Mouse (Mus musculus) neural tube, embryonic 11.5 days (tissue): ENCODE results near the gene 4930426L09Rik. TPM values are rescaled to one million over a fixed set of nuclear protein-coding genes. Genes with fewer than 3 reads are reported as not detected.

Source experiments
- ATAC-seq: fragments of 200-750 bp; cut with Nextera tagmentation; 2 replicates; pipeline ENCODE4 v1.8.0; 2017; ENCODE audit warnings: moderate number of reproducible peaks, mild to moderate bottlenecking, moderate TSS enrichment, moderate library complexity; ENCODE audit not compliant: insufficient read depth, low FRiP score, low TSS enrichment
- DNase-seq: peaks from one replicate; pipeline ENCODE4 v3.0.0-alpha.2; 2015; ENCODE audit warnings: low spot score
- H3K27ac ChIP-seq: fragments of 300-500 bp; sonication (generic); 2 replicates; pipeline ENCODE4 v1.5.1; 2014; ENCODE audit warnings: low read depth, mild to moderate bottlenecking, low read length
- H3K27me3 ChIP-seq: fragments of 300-500 bp; sonication (generic); 2 replicates; pipeline ENCODE4 v1.6.1; 2014; ENCODE audit warnings: mild to moderate bottlenecking, low read length, mixed read lengths; ENCODE audit not compliant: control insufficient read depth, insufficient read depth
- H3K36me3 ChIP-seq: fragments of 300-500 bp; sonication (generic); 2 replicates; pipeline ENCODE4 v1.6.1; 2014; ENCODE audit warnings: mild to moderate bottlenecking, low read length, moderate library complexity, mixed read lengths; ENCODE audit not compliant: control insufficient read depth, insufficient read depth
- H3K4me1 ChIP-seq: fragments of 300-500 bp; sonication (generic); 2 replicates; pipeline ENCODE4 v1.6.1; 2014; ENCODE audit warnings: low read length, mixed read lengths; ENCODE audit not compliant: control insufficient read depth, insufficient read depth
- H3K4me2 ChIP-seq: fragments of 300-500 bp; sonication (generic); 2 replicates; pipeline ENCODE4 v1.6.1; 2014; ENCODE audit warnings: low read depth, mild to moderate bottlenecking, moderate library complexity
- H3K4me3 ChIP-seq: fragments of 300-500 bp; sonication (generic); 2 replicates; pipeline ENCODE4 v1.5.1; 2014; ENCODE audit warnings: low read depth, low read length
- H3K9ac ChIP-seq: fragments of 300-500 bp; sonication (generic); 2 replicates; pipeline ENCODE4 v1.6.1; 2014; ENCODE audit warnings: mild to moderate bottlenecking, low read length
- H3K9me3 ChIP-seq: fragments of 300-500 bp; sonication (generic); 2 replicates; pipeline ENCODE4 v1.6.1; 2016; ENCODE audit warnings: low read length; ENCODE audit not compliant: control insufficient read depth
- WGBS: fragments of 180-500 bp; shearing (Covaris S2); extraction: QIAGEN DNeasy Blood & Tissue Kit; methylation state at CpG from one replicate; pipeline ENCODE4 v1.1.7; 2014; 5-methylcytosine and 5-hydroxymethylcytosine counted together
- polyA plus RNA-seq: library from polyadenylated mRNA; unstranded; fragments of >200 nt; fragmentation: Nextera tagmentation; extraction: Ambion mirVana; gene quantifications from 2 replicates; pipeline ENCODE4 v1.2.1, GENCODE M21; 2014

Gene 4930426L09Rik
- polyA plus RNA-seq, result 0.54 and 0.68 TPM in 2 replicates

- Histone ChIP-seq H3K9me3 (no peaks in the 10 kb centered on the region), H3K27ac (peak within 1 kb of the TSS; percentile 88), H3K4me1 (no peaks in the 10 kb centered on the region; the same call in 1 of the 2 replicates), H3K9ac (peak within 1 kb of the TSS; percentile 78), H3K27me3 (no peaks in the 10 kb centered on the region), H3K4me2 (peak within 1 kb of the TSS; percentile 99), H3K4me3 (peak within 1 kb of the TSS; percentile 75), H3K36me3 (no peaks in the 10 kb centered on the region)
- DNase-seq (peak; percentile 95), ATAC-seq (peak; percentile 98)
- WGBS, result under 1% methylated on average over 54 of the region's 66 CpGs
These were observed at the start of gene 4930426L09Rik, which contains the start of gene Pip4k2a for GRCm38 (mm10) chr2:18998054-18998478. Gene 4930426L09Rik, plus strand, starts transcription at chr2:18998343. Gene Pip4k2a, minus strand, starts transcription at chr2:18998126.

- Histone ChIP-seq H3K27ac (no peak overlapping the region), H3K9me3 (no peaks in the 10 kb centered on the region), H3K4me1 (no peaks in the 10 kb centered on the region), H3K9ac (no peak overlapping the region), H3K27me3 (no peaks in the 10 kb centered on the region), H3K36me3 (no peaks in the 10 kb centered on the region), H3K4me2 (no peak overlapping the region), H3K4me3 (no peak overlapping the region)
- DNase-seq, result no peak
- 87% methylated on average over 7 of the region's 7 CpGs for WGBS
- no peak for ATAC-seq
These were observed 49.4 kb upstream of the 4930426L09Rik start for GRCm38 (mm10) chr2:18948741-18949140.

GRCm38 (mm10) chr2:18950758-18951157, 47.4 kb upstream of the 4930426L09Rik start:
- H3K9ac ChIP-seq, result no peak overlapping the region
- H3K27ac ChIP-seq, result no peak overlapping the region
- no peak overlapping the region for H3K4me3 ChIP-seq
- DNase-seq (no peak), ATAC-seq (no peak)
- H3K36me3 ChIP-seq, result no peaks in the 10 kb centered on the region
- no peak overlapping the region for H3K4me2 ChIP-seq
- no peaks in the 10 kb centered on the region for H3K27me3 ChIP-seq
- 69% methylated on average over 2 of the region's 2 CpGs for WGBS
- no peaks in the 10 kb centered on the region for H3K9me3 ChIP-seq
- no peaks in the 10 kb centered on the region for H3K4me1 ChIP-seq

GRCm38 (mm10) chr2:18952102-18952673, 46.0 kb upstream of the 4930426L09Rik start:
- ATAC-seq (no peak), DNase-seq (no peak)
- no peak overlapping the region for H3K9ac ChIP-seq

GRCm38 (mm10) chr2:18954422-18954821, 43.7 kb upstream of the 4930426L09Rik start:
- no peak overlapping the region for H3K4me3 ChIP-seq
- DNase-seq (no peak), ATAC-seq (no peak)
- 86% methylated on average over 4 of the region's 4 CpGs for WGBS
- H3K9ac ChIP-seq, result no peak overlapping the region
- H3K4me2 ChIP-seq, result no peak overlapping the region
- H3K27me3 ChIP-seq, result no peaks in the 10 kb centered on the region
- no peaks in the 10 kb centered on the region for H3K9me3 ChIP-seq
- H3K36me3 ChIP-seq, result no peaks in the 10 kb centered on the region
- no peaks in the 10 kb centered on the region for H3K4me1 ChIP-seq
- H3K27ac ChIP-seq, result no peak overlapping the region

More at GRCm38 (mm10) chr2:18952102-18952673, 46.0 kb upstream of the 4930426L09Rik start:
- Histone ChIP-seq H3K27me3 (no peaks in the 10 kb centered on the region), H3K36me3 (no peaks in the 10 kb centered on the region), H3K27ac (no peak overlapping the region), H3K4me1 (no peaks in the 10 kb centered on the region), H3K4me2 (no peak overlapping the region), H3K9me3 (no peaks in the 10 kb centered on the region), H3K4me3 (no peak overlapping the region)
- WGBS, result 61% methylated on average over 7 of the region's 7 CpGs

GRCm38 (mm10) chr2:18955022-18955421, 43.1 kb upstream of the 4930426L09Rik start:
- 37% methylated on average over 4 of the region's 4 CpGs for WGBS
- DNase-seq, result no peak
- Histone ChIP-seq H3K27me3 (no peaks in the 10 kb centered on the region), H3K9me3 (no peaks in the 10 kb centered on the region), H3K4me2 (no peak overlapping the region), H3K9ac (no peak overlapping the region), H3K4me3 (no peak overlapping the region), H3K4me1 (no peaks in the 10 kb centered on the region), H3K27ac (no peak overlapping the region), H3K36me3 (no peaks in the 10 kb centered on the region)
- ATAC-seq, result no peak

GRCm38 (mm10) chr2:18955671-18956070, 42.5 kb upstream of the 4930426L09Rik start:
- DNase-seq, result no peak

GRCm38 (mm10) chr2:18956424-18956823, 41.7 kb upstream of the 4930426L09Rik start:
- H3K4me2 ChIP-seq, result no peak overlapping the region
- WGBS, result 92% methylated on average over 3 of the region's 3 CpGs
- no peak overlapping the region for H3K4me3 ChIP-seq
- no peak overlapping the region for H3K9ac ChIP-seq
- no peaks in the 10 kb centered on the region for H3K36me3 ChIP-seq
- H3K9me3 ChIP-seq, result no peaks in the 10 kb centered on the region
- DNase-seq, result no peak
- ATAC-seq, result no peak
- H3K4me1 ChIP-seq, result 0 out of 2 replicates have a peak, but pooled peaks cover 5% of the 10 kb centered on the region
- no peaks in the 10 kb centered on the region for H3K27me3 ChIP-seq
- H3K27ac ChIP-seq, result no peak overlapping the region

More at GRCm38 (mm10) chr2:18955671-18956070, 42.5 kb upstream of the 4930426L09Rik start:
- H3K27ac ChIP-seq, result no peak overlapping the region
- H3K27me3 ChIP-seq, result no peaks in the 10 kb centered on the region
- 0 out of 2 replicates have a peak, but pooled peaks cover 4% of the 10 kb centered on the region for H3K4me1 ChIP-seq
- 94% methylated on average over 13 of the region's 13 CpGs for WGBS
- no peak overlapping the region for H3K4me3 ChIP-seq
- no peaks in the 10 kb centered on the region for H3K9me3 ChIP-seq
- no peak for ATAC-seq
- no peak overlapping the region for H3K9ac ChIP-seq
- no peaks in the 10 kb centered on the region for H3K36me3 ChIP-seq
- H3K4me2 ChIP-seq, result no peak overlapping the region

GRCm38 (mm10) chr2:18956945-18957344, 41.2 kb upstream of the 4930426L09Rik start:
- Histone ChIP-seq H3K4me3 (no peak overlapping the region), H3K9me3 (no peaks in the 10 kb centered on the region), H3K27me3 (no peaks in the 10 kb centered on the region), H3K4me1 (0 out of 2 replicates have a peak, but pooled peaks cover 5% of the 10 kb centered on the region), H3K4me2 (no peak overlapping the region), H3K9ac (no peak overlapping the region), H3K27ac (no peak overlapping the region), H3K36me3 (no peaks in the 10 kb centered on the region)
- ATAC-seq, result no peak
- no peak for DNase-seq
- 79% methylated on average over 7 of the region's 7 CpGs for WGBS
